Mouse (Mus musculus): Measurements from ENCODE around the gene Kalrn.

Kalrn gene

GRCm38 (mm10) chr16:34184721-34185120 is 388.6 kb downstream of the Kalrn start:
- DNase-seq (ENCODE audit: low spot score), result no peak

GRCm38 (mm10) chr16:34183186-34183585 is 390.1 kb downstream of the Kalrn start:
- no peak for DNase-seq (ENCODE audit: low spot score)

GRCm38 (mm10) chr16:34175625-34176024 is 397.7 kb downstream of the Kalrn start:
- no peak for DNase-seq (ENCODE audit: low spot score)

- DNase-seq (ENCODE audit: low spot score), result peak; percentile 46
Measured at GRCm38 (mm10) chr16:34172572-34173181, 400.7 kb downstream of the Kalrn start.

- no peak for DNase-seq (ENCODE audit: low spot score)
Measured at GRCm38 (mm10) chr16:34167042-34167441, 406.3 kb downstream of the Kalrn start.

- no peak for DNase-seq (ENCODE audit: low spot score)
Measured at GRCm38 (mm10) chr16:34163086-34163485, 410.2 kb downstream of the Kalrn start.

GRCm38 (mm10) chr16:34159576-34159975 is 413.8 kb downstream of the Kalrn start:
- no peak for DNase-seq (ENCODE audit: low spot score)

GRCm38 (mm10) chr16:34157386-34158135 is 415.8 kb downstream of the Kalrn start:
- no peak for DNase-seq (ENCODE audit: low spot score)

GRCm38 (mm10) chr16:34155696-34156095 is 417.6 kb downstream of the Kalrn start:
- DNase-seq (ENCODE audit: low spot score), result no peak

- DNase-seq (ENCODE audit: low spot score), result no peak
Measured at GRCm38 (mm10) chr16:34154903-34155302, 418.4 kb downstream of the Kalrn start.

GRCm38 (mm10) chr16:34151528-34152071 is 421.7 kb downstream of the Kalrn start:
- DNase-seq (ENCODE audit: low spot score), result no peak

- no peak for DNase-seq (ENCODE audit: low spot score)
Measured at GRCm38 (mm10) chr16:34141670-34142069, 431.7 kb downstream of the Kalrn start.

- DNase-seq (ENCODE audit: low spot score), result no peak
Measured at GRCm38 (mm10) chr16:34135074-34135473, 438.3 kb downstream of the Kalrn start.

- DNase-seq (ENCODE audit: low spot score), result no peak
Measured at GRCm38 (mm10) chr16:34134628-34135027, 438.7 kb downstream of the Kalrn start.

GRCm38 (mm10) chr16:34125595-34125994 is 447.7 kb downstream of the Kalrn start:
- DNase-seq (ENCODE audit: low spot score), result peak; percentile 57

GRCm38 (mm10) chr16:34122486-34122885 is 450.8 kb downstream of the Kalrn start:
- no peak for DNase-seq (ENCODE audit: low spot score)

GRCm38 (mm10) chr16:34121288-34121687 is 452.0 kb downstream of the Kalrn start:
- DNase-seq (ENCODE audit: low spot score), result no peak

GRCm38 (mm10) chr16:34120801-34121201 is 452.5 kb downstream of the Kalrn start:
- DNase-seq (ENCODE audit: low spot score), result no peak

GRCm38 (mm10) chr16:34119844-34120243 is 453.5 kb downstream of the Kalrn start:
- DNase-seq (ENCODE audit: low spot score), result no peak

GRCm38 (mm10) chr16:34119370-34119769 is 454.0 kb downstream of the Kalrn start:
- DNase-seq (ENCODE audit: low spot score), result peak; percentile 55

- peak; percentile 69 for DNase-seq (ENCODE audit: low spot score)
Measured at GRCm38 (mm10) chr16:34114665-34115064, 458.7 kb downstream of the Kalrn start.

GRCm38 (mm10) chr16:34113150-34113549 is 460.2 kb downstream of the Kalrn start:
- DNase-seq (ENCODE audit: low spot score), result no peak

GRCm38 (mm10) chr16:34112490-34112889 is 460.8 kb downstream of the Kalrn start:
- DNase-seq (ENCODE audit: low spot score), result no peak
